Mouse (Mus musculus): Measurements from ENCODE around the gene Olfr1209. TPM values are rescaled to one million over a fixed set of nuclear protein-coding genes. Genes with fewer than 3 reads are reported as not detected.

The Olfr1209 gene
- not detected in 2 replicates for polyA plus RNA-seq (2012; rRNA removed)

DNA sequence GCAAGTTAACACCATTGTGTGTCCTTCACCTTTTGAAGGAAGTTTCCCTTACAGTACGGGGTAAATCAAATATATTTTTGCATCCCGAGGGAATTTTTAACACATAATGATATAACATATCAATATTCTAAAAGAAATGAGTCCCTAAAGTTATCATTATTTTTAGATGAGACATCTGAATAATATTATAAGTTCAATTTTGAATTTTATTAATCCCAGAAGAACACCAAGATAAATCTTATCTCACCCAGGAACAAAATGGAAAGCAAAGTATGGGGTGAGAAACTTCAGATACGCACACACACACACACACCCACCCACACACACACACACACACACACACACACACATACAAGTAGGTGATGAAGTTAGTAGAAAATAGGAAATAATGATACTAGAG lies at the start of gene Olfr1209:
Gene Olfr1209, minus strand, starts transcription at position 101 of the 400 bp plus-strand sequence.

DNA sequence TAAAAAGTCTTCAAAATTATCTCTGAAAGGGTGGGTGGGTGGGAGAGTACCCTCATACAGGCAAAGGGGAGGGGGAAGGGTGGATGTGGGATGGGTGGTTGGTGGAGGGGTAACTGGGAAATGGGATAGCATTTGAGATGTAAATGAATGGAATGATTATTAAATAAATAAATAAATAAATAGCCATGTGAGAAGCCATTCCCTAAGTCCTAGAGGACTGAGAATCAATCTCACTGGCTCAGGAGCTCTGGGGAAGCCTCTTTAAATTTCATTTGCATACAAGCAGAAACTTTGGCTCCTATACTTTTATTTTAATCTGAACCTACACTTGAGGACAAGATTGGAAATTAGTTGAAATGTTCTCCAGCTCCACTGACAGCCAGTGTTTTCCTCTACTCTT lies 38.7 kb upstream of the Olfr1209 start, which contains the start of gene Olfr1212:
Gene Olfr1212, plus strand, starts transcription at position 301 of the 400 bp plus-strand sequence.

DNA sequence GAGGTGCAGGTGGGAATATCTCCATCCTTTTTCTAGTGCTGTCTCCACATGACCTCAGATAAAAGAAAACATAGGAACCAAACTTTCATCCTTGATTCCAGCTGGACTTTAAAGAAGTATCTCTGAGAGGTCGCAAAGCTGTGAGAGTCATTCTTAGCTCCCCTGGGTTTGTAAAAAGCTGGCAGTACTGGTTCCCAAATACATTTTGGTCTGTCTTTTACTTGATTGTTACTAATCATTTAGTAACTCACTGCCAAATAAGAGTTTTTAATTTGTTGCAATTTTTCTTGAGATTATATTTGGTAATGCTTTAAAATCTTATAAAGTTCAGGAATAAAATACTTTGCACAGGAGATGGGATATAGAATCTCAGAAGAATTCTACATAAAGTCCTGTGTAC lies 23.1 kb upstream of the Olfr1209 start, which contains the start of gene Olfr1211:
Gene Olfr1211, minus strand, starts transcription at position 101 of the 400 bp plus-strand sequence.

DNA sequence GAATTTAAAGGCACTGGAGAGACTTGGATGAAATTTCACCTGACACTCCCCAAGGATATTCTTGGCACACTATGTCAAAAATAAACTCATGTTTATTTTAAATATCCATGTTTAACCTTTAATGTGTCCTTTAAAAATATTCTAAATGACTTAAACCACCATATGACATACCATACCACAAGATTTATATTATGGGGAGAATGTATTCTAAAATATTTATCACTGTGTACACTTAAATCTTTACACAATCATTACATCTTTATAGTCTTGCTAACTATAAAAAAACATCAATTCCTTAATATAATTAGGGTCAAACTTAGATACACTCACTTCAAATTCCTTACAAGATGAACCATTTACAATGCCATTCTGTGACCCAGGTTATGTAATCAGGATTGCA lies 12.7 kb downstream of the Olfr1209 start, which contains the start of gene Olfr1208:
Gene Olfr1208, minus strand, starts transcription at position 101 of the 400 bp plus-strand sequence.

DNA sequence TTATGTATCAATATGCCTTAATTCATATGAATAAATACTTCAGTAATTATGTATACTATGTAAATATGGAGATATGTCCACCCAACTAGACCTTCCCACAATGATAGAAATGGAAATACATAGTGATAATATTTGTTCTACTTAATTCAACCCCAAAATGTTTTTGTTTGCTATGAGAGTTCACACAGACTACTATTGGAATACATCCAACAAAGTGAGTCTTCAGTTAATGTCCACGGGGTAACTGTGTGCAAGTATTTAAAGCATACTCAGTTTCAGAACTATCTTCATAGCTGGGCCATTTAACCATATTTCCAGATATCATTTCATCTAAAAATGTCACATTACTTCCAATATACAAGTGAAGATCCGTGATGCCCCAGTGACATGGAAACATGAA lies 52.0 kb downstream of the Olfr1209 start, which contains the start of gene Olfr1206:
Gene Olfr1206, plus strand, starts transcription at position 301 of the 400 bp plus-strand sequence.

Other genes with a start within 250 kb of the Olfr1209 start
- not detected in 2 replicates for gene Olfr1193, start 239.5 kb downstream of the Olfr1209 start, polyA plus RNA-seq (2012; rRNA removed)
- gene Olfr1195, start 226.0 kb downstream of the Olfr1209 start, polyA plus RNA-seq (2012; rRNA removed) = not detected in 2 replicates
- gene Olfr1196, start 210.6 kb downstream of the Olfr1209 start, polyA plus RNA-seq (2012; rRNA removed) = not detected in 2 replicates
- not detected in 2 replicates for gene Olfr1197, start 182.8 kb downstream of the Olfr1209 start, polyA plus RNA-seq (2012; rRNA removed)
- not detected in 2 replicates for gene Olfr1198, start 163.8 kb downstream of the Olfr1209 start, polyA plus RNA-seq (2012; rRNA removed)
- not detected in 2 replicates for gene Olfr1199, start 154.7 kb downstream of the Olfr1209 start, polyA plus RNA-seq (2012; rRNA removed)
- gene Olfr1200, start 144.7 kb downstream of the Olfr1209 start, polyA plus RNA-seq (2012; rRNA removed) = not detected in 2 replicates
- gene Olfr1201, start 122.1 kb downstream of the Olfr1209 start, polyA plus RNA-seq (2012; rRNA removed) = not detected in 2 replicates
- gene Olfr1202, start 100.7 kb downstream of the Olfr1209 start, polyA plus RNA-seq (2012; rRNA removed) = not detected in 2 replicates
- not detected in 2 replicates for gene Olfr1205, start 85.4 kb downstream of the Olfr1209 start, polyA plus RNA-seq (2012; rRNA removed)
- gene Olfr1204, start 65.9 kb downstream of the Olfr1209 start, polyA plus RNA-seq (2012; rRNA removed) = not detected in 2 replicates
- not detected in 2 replicates for gene Olfr1206, start 51.9 kb downstream of the Olfr1209 start, polyA plus RNA-seq (2012; rRNA removed)
- not detected in 2 replicates for gene Olfr1208, start 12.8 kb downstream of the Olfr1209 start, polyA plus RNA-seq (2012; rRNA removed)
- not detected in 2 replicates for gene Olfr1211, start 23.0 kb upstream of the Olfr1209 start, polyA plus RNA-seq (2012; rRNA removed)
- not detected in 2 replicates for gene Olfr1212, start 38.8 kb upstream of the Olfr1209 start, polyA plus RNA-seq (2012; rRNA removed)
- not detected in 2 replicates for gene Gm13762, start 65.1 kb upstream of the Olfr1209 start, polyA plus RNA-seq (2012; rRNA removed)
- not detected in 2 replicates for gene Olfr1214, start 77.5 kb upstream of the Olfr1209 start, polyA plus RNA-seq (2012; rRNA removed)
- gene Olfr1215, start 91.8 kb upstream of the Olfr1209 start, polyA plus RNA-seq (2012; rRNA removed) = not detected in 2 replicates
- gene Olfr1216, start 103.2 kb upstream of the Olfr1209 start, polyA plus RNA-seq (2012; rRNA removed) = not detected in 2 replicates
- gene Olfr1217, start 116.9 kb upstream of the Olfr1209 start, polyA plus RNA-seq (2012; rRNA removed) = not detected in 2 replicates
- not detected in 2 replicates for gene Olfr1218, start 146.0 kb upstream of the Olfr1209 start, polyA plus RNA-seq (2012; rRNA removed)
- gene Olfr1219, start 168.4 kb upstream of the Olfr1209 start, polyA plus RNA-seq (2012; rRNA removed) = not detected in 2 replicates
- not detected in 2 replicates for gene Olfr1220, start 191.7 kb upstream of the Olfr1209 start, polyA plus RNA-seq (2012; rRNA removed)
- not detected in 2 replicates for gene Olfr1221, start 202.1 kb upstream of the Olfr1209 start, polyA plus RNA-seq (2012; rRNA removed)
- gene Olfr1222, start 217.9 kb upstream of the Olfr1209 start, polyA plus RNA-seq (2012; rRNA removed) = not detected in 2 replicates
- not detected in 2 replicates for gene Olfr1223, start 236.4 kb upstream of the Olfr1209 start, polyA plus RNA-seq (2012; rRNA removed)
- gene Olfr1224-ps1, start 248.9 kb upstream of the Olfr1209 start, polyA plus RNA-seq (2012; rRNA removed) = not detected in 2 replicates

Measured in ovary, adult 2 months (tissue).